Comparison of ENCODE assay signal across 13 mouse cellular contexts in genomic region chr8:94378763-94379415, GRCm38 (mm10). TPM values are rescaled to one million over a fixed set of nuclear protein-coding genes. Genes with fewer than 3 reads are reported as not detected.
DNase-seq lines count a peak whose midpoint lies in the region; ATAC-seq and TF ChIP-seq lines count a peak whose summit lies in the region.
"Had no signal": no experiment of that assay in that cellular context is flagged by ENCODE, and none has a peak within 500 bp of the region (broad histone marks: within the 10 kb centered on the region; RNA-seq: fewer than 3 reads in every experiment).

No protein-coding gene starts in this region.

- TF ChIP-seq EP300 in CH12.LX (IDR thresholded peaks at IDR 0.05; ENCODE audit: low read length), result no peak

- WGBS in heart, embryonic 15.5 days, result 67% methylated on average over 15 of the region's 15 CpGs
- WGBS in liver, adult 2 months, result 66% methylated on average over 15 of the region's 15 CpGs
- 82% methylated on average over 15 of the region's 15 CpGs for WGBS in liver, embryonic 11.5 days

- H3K4me2 ChIP-seq in heart, embryonic 15.5 days, result no peak overlapping the region
- H3K4me2 ChIP-seq in liver, embryonic 11.5 days, result no peak overlapping the region
- H3K4me2 ChIP-seq in CH12.LX (ENCODE audit: insufficient read depth, low read depth, poor library complexity, severe bottlenecking), result no peak overlapping the region
- H3K4me2 ChIP-seq: limb, embryonic 12.5 days had no signal

- DNase-seq in heart, adult 9 months (ENCODE audit: low spot score in 2 of 2), result no peak
- peak; percentile 27 for DNase-seq in liver, adult 2 months (ENCODE audit: extremely low read depth, low read depth, low spot score)
- DNase-seq in liver, embryonic 11.5 days (ENCODE audit: low spot score), result no peak
- no peak for DNase-seq in CH12.LX (ENCODE audit: extremely low read depth)
- DNase-seq: adrenal gland, adult 2 months; thymus, postnatal 4 days had no signal

- 0 out of 2 replicates have a peak, but pooled peaks have one; percentile 25 for ATAC-seq in heart, embryonic 15.5 days (replicated peaks; ENCODE audit: insufficient number of reproducible peaks, insufficient read depth, low FRiP score, low read depth)
- no peak for ATAC-seq in liver, embryonic 11.5 days (replicated peaks; ENCODE audit: low FRiP score)
- 0 out of 2 replicates have a peak, but pooled peaks have one; percentile 25 for ATAC-seq in megakaryocyte progenitor cell, adult 5-6 weeks (replicated peaks; ENCODE audit: poor library complexity)
- no peak for ATAC-seq in cerebellum, adult (ENCODE audit: insufficient number of reproducible peaks, low FRiP score, low TSS enrichment)
- ATAC-seq: inflammation-experienced regulatory T-cells, adult 6 months had no signal

- no peaks in the 10 kb centered on the region for H3K36me3 ChIP-seq in heart, embryonic 15.5 days
- H3K36me3 ChIP-seq in liver, adult 2 months (ENCODE audit: control insufficient read depth, insufficient read depth, low read length), result no peaks in the 10 kb centered on the region
- no peaks in the 10 kb centered on the region for H3K36me3 ChIP-seq in liver, embryonic 11.5 days (ENCODE audit: control insufficient read depth, insufficient read depth, low read length)
- no peaks in the 10 kb centered on the region for H3K36me3 ChIP-seq in CH12.LX (replicated peaks in 1 of 2; ENCODE audit: control insufficient read depth in 1 of 2, insufficient read depth in 1 of 2, low read length in 1 of 2)
- H3K36me3 ChIP-seq: limb, embryonic 12.5 days had no signal

- H3K79me2 ChIP-seq in liver, adult 2 months (ENCODE audit: control insufficient read depth, insufficient read depth, low read length), result no peaks in the 10 kb centered on the region; the same call in 1 of the 2 replicates
- H3K79me2 ChIP-seq in CH12.LX (replicated peaks; ENCODE audit: control insufficient read depth, extremely low read depth, insufficient read depth, poor library complexity, severe bottlenecking), result no peaks in the 10 kb centered on the region

- peak; percentile 49 for TF ChIP-seq CTCF in liver, adult 2 months (IDR thresholded peaks at IDR 0.05; ENCODE audit: low read depth, low read length)
- TF ChIP-seq CTCF in CH12.LX (conservative IDR thresholded peaks at IDR 0.05 in 1 of 2, IDR thresholded peaks at IDR 0.05 in 1 of 2; ENCODE audit: low read depth in 2 of 2, low read length in 2 of 2), result peak in 1 of 2 experiments; percentile 51; a peak in 2 of 4 replicates

- no peak overlapping the region for H3K4me3 ChIP-seq in heart, embryonic 15.5 days
- peak overlapping the region; percentile 16; the same call in 1 of the 2 replicates for H3K4me3 ChIP-seq in liver, adult 2 months (ENCODE audit: insufficient read depth, low read depth, low read length)
- no peak overlapping the region for H3K4me3 ChIP-seq in liver, embryonic 11.5 days (ENCODE audit: low read depth, low read length)
- no peak overlapping the region for H3K4me3 ChIP-seq in CH12.LX (replicated peaks in 1 of 3; ENCODE audit: low read depth in 2 of 3, low read length in 2 of 3, poor library complexity in 1 of 3)
- H3K4me3 ChIP-seq: limb, embryonic 12.5 days had no signal

- H3K9ac ChIP-seq in heart, embryonic 15.5 days, result no peak overlapping the region
- H3K9ac ChIP-seq in liver, adult 2 months (ENCODE audit: low read depth, low read length), result peak overlapping the region; percentile 37
- no peak overlapping the region for H3K9ac ChIP-seq in liver, embryonic 11.5 days (ENCODE audit: low read depth, low read length)
- H3K9ac ChIP-seq in CH12.LX (ENCODE audit: insufficient read depth, low read depth), result no peak overlapping the region
- H3K9ac ChIP-seq: limb, embryonic 12.5 days had no signal

- in situ Hi-C loops in CH12.LX (cut with MboI; ENCODE audit: low pct_ligation_motif_present, low pct_unique_long_range_greater_than_20kb, low sequenced_read_pairs), result no loop called here

- TF ChIP-seq RAD21 in CH12.LX (IDR thresholded peaks at IDR 0.05; ENCODE audit: low read depth, low read length), result peak; percentile 48

- H3K9me3 ChIP-seq in heart, embryonic 15.5 days (replicated peaks), result no peaks in the 10 kb centered on the region
- H3K9me3 ChIP-seq in liver, embryonic 11.5 days (ENCODE audit: control insufficient read depth, low read length), result no peaks in the 10 kb centered on the region
- no peaks in the 10 kb centered on the region for H3K9me3 ChIP-seq in CH12.LX (replicated peaks; ENCODE audit: low read length)
- H3K9me3 ChIP-seq: limb, embryonic 12.5 days had no signal

- dilution Hi-C loops in CH12.LX (cut with MboI; ENCODE audit: extremely low pct_ligation_motif_present, extremely low pct_unique_long_range_greater_than_20kb, low sequenced_read_pairs), result no loop called here

- peaks cover 23% of the 10 kb centered on the region for H3K4me1 ChIP-seq in heart, embryonic 15.5 days (replicated peaks)
- H3K4me1 ChIP-seq in liver, adult 2 months (ENCODE audit: control insufficient read depth, insufficient read depth, low read length), result peaks cover 18% of the 10 kb centered on the region
- peaks cover 12% of the 10 kb centered on the region for H3K4me1 ChIP-seq in liver, embryonic 11.5 days (replicated peaks; ENCODE audit: control insufficient read depth, insufficient read depth, low read length)
- peaks cover 21 to 49% of the 10 kb centered on the region in 2 experiments for H3K4me1 ChIP-seq in CH12.LX (ENCODE audit: control insufficient read depth in 1 of 2, insufficient read depth in 2 of 2)

- H3K27ac ChIP-seq in heart, embryonic 15.5 days, result no peak overlapping the region
- H3K27ac ChIP-seq in liver, adult 2 months (replicated peaks; ENCODE audit: insufficient read depth, low read depth, low read length), result peak overlapping the region; percentile 58
- H3K27ac ChIP-seq in liver, embryonic 11.5 days (ENCODE audit: low read depth, low read length), result no peak overlapping the region
- no peak overlapping the region for H3K27ac ChIP-seq in CH12.LX (ENCODE audit: insufficient read depth, low read depth)

- H3K27me3 ChIP-seq in heart, embryonic 15.5 days, result no peaks in the 10 kb centered on the region
- H3K27me3 ChIP-seq in liver, adult 2 months (ENCODE audit: control insufficient read depth, insufficient read depth, low read length), result no peaks in the 10 kb centered on the region
- H3K27me3 ChIP-seq in liver, embryonic 11.5 days (replicated peaks; ENCODE audit: control insufficient read depth, insufficient read depth, low read length), result no peaks in the 10 kb centered on the region
- no peaks in the 10 kb centered on the region for H3K27me3 ChIP-seq in CH12.LX (replicated peaks)
- H3K27me3 ChIP-seq: limb, embryonic 12.5 days; Patski had no signal

- TF ChIP-seq POLR2A in liver, adult 2 months (IDR thresholded peaks at IDR 0.05; ENCODE audit: extremely low read depth, insufficient read depth, low read length), result no peak
- no peak for TF ChIP-seq POLR2A in CH12.LX (IDR thresholded peaks at IDR 0.05; ENCODE audit: low read depth, low read length)

TF ChIP-seq in CH12.LX, 34 proteins besides CTCF, POLR2A, EP300 and RAD21:
- no peak for TF ChIP-seq ZC3H11A (IDR thresholded peaks at IDR 0.05; ENCODE audit: low read depth, low read length)
- TF ChIP-seq SMC3 (IDR thresholded peaks at IDR 0.05; ENCODE audit: low read depth, low read length), result peak; percentile 34; the same call in 1 of the 2 replicates
TF ChIP-seq in CH12.LX: peak in this region for 1.

RNA-seq across cellular contexts. Expression of gene Herpud1, which starts 7.3 kb away (rescaled TPM):
- polyA plus RNA-seq in heart, embryonic 15.5 days (2015; fragmentation: Nextera tagmentation; extraction: Ambion mirVana), result 91.4 and 94.8 TPM in 2 replicates
- 575 and 759 TPM in 2 replicates for total RNA-seq in liver, adult 2 months (2014; rRNA removed)
- 421 and 468 TPM in 2 replicates for polyA plus RNA-seq in liver, adult 2 months (2012; rRNA removed)
- 110 and 115 TPM in 2 replicates for polyA plus RNA-seq in liver, embryonic 11.5 days (2014; fragmentation: Nextera tagmentation; extraction: Ambion mirVana)
- total RNA-seq in CH12.LX (2012; rRNA removed), result 172 and 206 TPM in 2 replicates
- 243 and 257 TPM in 2 replicates for total RNA-seq in CH12.LX (2014; rRNA removed)
- 116 and 124 TPM in 2 replicates for polyA plus RNA-seq in CH12.LX (2012; ENCODE audit: insufficient read length, low read depth)
- 78.2 and 89.9 TPM in 2 replicates for total RNA-seq in megakaryocyte progenitor cell, adult 5-6 weeks (2015)
- total RNA-seq in megakaryocyte progenitor cell, adult 5-6 weeks (2017), result 83.3 and 99.5 TPM in 2 replicates

RNA-seq across cellular contexts. Expression of gene Slc12a3, which starts 49.9 kb away (rescaled TPM):
- 0.15 and 0.20 TPM in 2 replicates for polyA plus RNA-seq in heart, embryonic 15.5 days (2015; fragmentation: Nextera tagmentation; extraction: Ambion mirVana)
- 0.18 and 0.47 TPM in 2 replicates for total RNA-seq in liver, adult 2 months (2014; rRNA removed)
- polyA plus RNA-seq in liver, adult 2 months (2012; rRNA removed), result 0.04 and 0.05 TPM in 2 replicates
- polyA plus RNA-seq in liver, embryonic 11.5 days (2014; fragmentation: Nextera tagmentation; extraction: Ambion mirVana), result not detected in 2 replicates
- total RNA-seq in CH12.LX (2012; rRNA removed) (0.17 and 0.21 TPM in 2 replicates), CH12.LX (2014; rRNA removed) (0.08 TPM in 1 of 2 replicates, not detected in the other)
- polyA plus RNA-seq in CH12.LX (2012; ENCODE audit: insufficient read length, low read depth), result 0.19 TPM in 1 of 2 replicates, not detected in the other
- total RNA-seq in megakaryocyte progenitor cell, adult 5-6 weeks (2015), result 0.12 and 0.17 TPM in 2 replicates
- total RNA-seq in megakaryocyte progenitor cell, adult 5-6 weeks (2017), result not detected in 2 replicates
- polyA plus RNA-seq: adrenal gland, adult 2 months; heart, embryonic 14.5 days; limb, embryonic 12.5 days had no signal

RNA-seq across cellular contexts. Expression of gene Nlrc5, which starts 55.3 kb away (rescaled TPM):
- polyA plus RNA-seq in heart, embryonic 15.5 days (2015; fragmentation: Nextera tagmentation; extraction: Ambion mirVana), result 0.28 and 0.53 TPM in 2 replicates
- 19.5 and 21.2 TPM in 2 replicates for total RNA-seq in liver, adult 2 months (2014; rRNA removed)
- 6.6 and 11.6 TPM in 2 replicates for polyA plus RNA-seq in liver, adult 2 months (2012; rRNA removed)
- not detected in 2 replicates for polyA plus RNA-seq in liver, embryonic 11.5 days (2014; fragmentation: Nextera tagmentation; extraction: Ambion mirVana)
- total RNA-seq in CH12.LX (2012; rRNA removed), result 58.6 and 73.0 TPM in 2 replicates
- total RNA-seq in CH12.LX (2014; rRNA removed), result 58.1 and 60.2 TPM in 2 replicates
- 72.5 and 75.2 TPM in 2 replicates for polyA plus RNA-seq in CH12.LX (2012; ENCODE audit: insufficient read length, low read depth)
- total RNA-seq in megakaryocyte progenitor cell, adult 5-6 weeks (2015), result 22.5 and 24.1 TPM in 2 replicates
- 17.7 and 27.9 TPM in 2 replicates for total RNA-seq in megakaryocyte progenitor cell, adult 5-6 weeks (2017)

Comparison
In these comparisons a context has a peak if more than half of its experiments do, and no peak if none do; other contexts are left out.
1. ATAC-seq: peak in heart, embryonic 15.5 days (single experiment) and megakaryocyte progenitor cell, adult 5-6 weeks (single experiment); none in liver, embryonic 11.5 days (single experiment) and cerebellum, adult (single experiment).